Mouse (Mus musculus) heart, embryonic 10.5 days (tissue): ENCODE measurements around the gene 6330403K07Rik. TPM values are rescaled to one million over a fixed set of nuclear protein-coding genes. Genes with fewer than 3 reads are reported as not detected.

Source experiments
- DNase-seq: peaks from one replicate; pipeline ENCODE4 v3.0.0-alpha.2; 2017; ENCODE audit warnings: low spot score
- H3K27ac ChIP-seq: fragments of 300-500 bp; sonication (generic); 2 replicates; pipeline ENCODE4 v1.5.1; 2016; ENCODE audit warnings: mild to moderate bottlenecking
- H3K27me3 ChIP-seq: fragments of 300-500 bp; sonication (generic); 2 replicates; pipeline ENCODE4 v1.6.1; 2016; ENCODE audit warnings: mild to moderate bottlenecking; ENCODE audit not compliant: poor library complexity, insufficient read depth, severe bottlenecking
- H3K36me3 ChIP-seq: fragments of 300-500 bp; sonication (generic); 2 replicates; pipeline ENCODE4 v1.6.1; 2016; ENCODE audit warnings: mild to moderate bottlenecking, moderate library complexity
- H3K4me1 ChIP-seq: fragments of 300-500 bp; sonication (generic); 2 replicates; pipeline ENCODE4 v1.6.1; 2016; ENCODE audit warnings: mild to moderate bottlenecking
- H3K4me3 ChIP-seq: fragments of 300-500 bp; sonication (generic); 2 replicates; pipeline ENCODE4 v1.5.1; 2016; ENCODE audit warnings: mild to moderate bottlenecking, moderate library complexity
- H3K9me3 ChIP-seq: fragments of 300-500 bp; sonication (generic); 2 replicates; pipeline ENCODE4 v1.6.1; 2016; ENCODE audit warnings: mild to moderate bottlenecking, moderate library complexity
- WGBS: fragments of 180-500 bp; shearing (Covaris S2); methylation state at CpG from one replicate; pipeline ENCODE4 v1.1.7; 2016; 5-methylcytosine and 5-hydroxymethylcytosine counted together
- polyA plus RNA-seq: library from polyadenylated mRNA; unstranded; fragments of >200 nt; fragmentation: Nextera tagmentation; extraction: Ambion mirVana; gene quantifications from 2 replicates; pipeline ENCODE4 v1.2.1, GENCODE M21; 2016

Gene 6330403K07Rik
- polyA plus RNA-seq, 1 experiment from 2014 or later, result 73.4 TPM

DNA sequence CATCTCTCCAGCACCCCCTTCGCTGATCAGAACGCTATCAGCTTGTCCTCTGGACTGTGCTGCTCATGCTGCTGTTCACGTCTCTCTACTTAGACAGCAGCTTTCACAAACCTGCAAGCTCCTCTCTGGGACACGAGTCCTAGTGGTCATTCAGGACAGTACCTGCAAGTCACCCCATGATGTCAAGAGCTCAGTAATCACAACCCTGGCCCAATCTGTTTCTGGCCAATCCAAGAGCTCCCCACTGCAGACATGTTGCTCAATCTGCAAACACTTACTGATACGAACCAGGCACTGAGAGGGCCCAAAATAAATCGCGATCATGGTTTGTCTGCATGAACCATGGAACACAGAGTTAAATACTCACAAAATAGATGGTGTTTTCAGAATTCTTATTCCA, 20.6 kb downstream of the 6330403K07Rik start:
- H3K36me3 ChIP-seq, result peaks cover 55% of the 10 kb centered on the region
- no peak for DNase-seq
- H3K4me1 ChIP-seq, result peaks cover 5% of the 10 kb centered on the region
- no peaks in the 10 kb centered on the region for H3K9me3 ChIP-seq
- no peak overlapping the region for H3K4me3 ChIP-seq
- no peaks in the 10 kb centered on the region for H3K27me3 ChIP-seq
- WGBS, result 87% methylated on average over 7 of the region's 7 CpGs
- H3K27ac ChIP-seq, result no peak overlapping the region

DNA sequence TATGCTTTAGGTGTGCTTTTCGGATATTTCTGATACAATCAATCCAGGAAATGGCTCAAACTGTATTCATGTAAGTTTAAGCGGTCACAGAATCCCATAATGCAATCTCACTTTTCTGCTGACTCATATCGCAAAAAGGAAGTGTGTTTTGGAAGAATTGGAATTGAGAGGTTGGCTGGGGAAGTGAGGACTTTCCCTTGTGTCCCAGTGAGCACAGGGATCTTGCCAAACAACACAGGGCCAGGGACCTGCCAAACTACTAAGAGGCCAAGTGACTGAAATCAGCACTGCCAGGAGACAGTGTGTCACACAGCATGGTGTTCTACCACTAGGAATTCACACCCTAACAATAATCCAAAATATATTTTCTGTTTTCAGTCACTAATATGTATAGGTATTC, 25.0 kb downstream of the 6330403K07Rik start:
- no peaks in the 10 kb centered on the region for H3K27me3 ChIP-seq
- H3K4me1 ChIP-seq, result peaks cover 1% of the 10 kb centered on the region
- 84% methylated on average over 3 of the region's 3 CpGs for WGBS
- no peaks in the 10 kb centered on the region for H3K9me3 ChIP-seq
- no peak overlapping the region for H3K27ac ChIP-seq
- H3K36me3 ChIP-seq, result peaks cover 51% of the 10 kb centered on the region
- no peak overlapping the region for H3K4me3 ChIP-seq
- no peak for DNase-seq

DNA sequence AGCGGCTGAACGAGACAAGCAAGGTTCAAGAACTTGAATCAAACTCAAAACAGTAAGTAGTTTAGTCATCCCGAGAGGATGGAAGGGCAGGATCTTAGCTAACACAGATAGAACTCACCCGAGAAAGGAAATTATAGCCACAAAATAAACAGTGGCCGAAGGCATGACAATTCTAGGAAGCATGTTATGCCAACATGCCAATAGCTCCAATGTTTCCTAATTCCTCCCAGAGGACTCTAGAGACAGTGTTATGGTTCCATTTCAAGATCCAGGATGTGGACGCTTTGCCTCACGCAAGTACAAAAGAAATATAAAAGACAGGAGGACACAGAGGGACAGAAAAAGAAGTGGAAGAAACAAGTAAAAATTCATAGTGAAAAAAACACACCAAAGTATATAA, 25.5 kb downstream of the 6330403K07Rik start:
- no peak for DNase-seq
- H3K36me3 ChIP-seq, result peaks cover 50% of the 10 kb centered on the region
- H3K4me1 ChIP-seq, result peaks cover 6% of the 10 kb centered on the region
- WGBS, result 75% methylated on average over 7 of the region's 7 CpGs
- no peaks in the 10 kb centered on the region for H3K9me3 ChIP-seq
- H3K4me3 ChIP-seq, result no peak overlapping the region
- no peaks in the 10 kb centered on the region for H3K27me3 ChIP-seq
- no peak overlapping the region for H3K27ac ChIP-seq

DNA sequence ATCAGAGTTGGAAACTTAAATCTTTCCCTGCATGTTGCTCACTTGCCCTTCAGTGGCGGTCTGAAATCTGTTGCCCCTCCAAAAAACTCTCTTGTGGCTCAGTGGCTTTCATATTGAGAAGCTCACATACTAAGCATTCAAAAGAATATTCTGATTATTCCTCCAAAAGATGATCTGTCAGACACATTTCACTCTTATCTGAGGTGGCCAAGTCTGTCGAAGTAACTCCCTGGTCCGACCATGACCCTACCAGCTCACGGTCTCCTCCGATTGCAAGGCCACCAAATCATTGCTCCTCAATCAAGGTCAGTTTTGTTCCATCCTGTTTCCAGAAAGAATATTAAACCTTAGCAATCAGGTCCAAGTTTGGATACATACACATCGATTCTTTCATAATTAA, 26.3 kb downstream of the 6330403K07Rik start:
- H3K4me3 ChIP-seq, result no peak overlapping the region
- H3K36me3 ChIP-seq, result peaks cover 41% of the 10 kb centered on the region

DNA sequence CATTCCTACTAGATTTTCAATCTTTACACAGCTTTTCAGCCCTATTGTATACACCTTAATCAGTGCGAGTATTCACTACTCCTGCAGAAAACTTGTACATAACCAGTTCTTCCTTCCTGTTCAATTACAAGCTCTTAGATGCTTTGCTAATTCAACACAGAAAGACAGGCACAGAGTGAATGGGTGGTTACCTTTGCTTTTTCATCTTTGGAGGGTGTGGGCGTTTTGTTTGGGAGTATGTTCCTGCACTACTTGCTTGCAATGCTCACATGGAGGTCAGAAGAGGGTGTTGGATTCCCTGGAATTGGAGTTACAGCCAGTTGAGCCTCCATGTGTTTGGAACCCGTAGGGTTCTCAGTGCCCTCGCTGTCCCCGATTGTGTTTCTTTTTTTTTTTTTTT, 28.3 kb downstream of the 6330403K07Rik start:
- WGBS, result 53% methylated on average over 5 of the region's 5 CpGs
- Histone ChIP-seq H3K36me3 (peaks cover 32% of the 10 kb centered on the region), H3K4me3 (peak overlapping the region; percentile 86), H3K4me1 (peaks cover 15% of the 10 kb centered on the region), H3K9me3 (no peaks in the 10 kb centered on the region), H3K27me3 (no peaks in the 10 kb centered on the region), H3K27ac (peak overlapping the region; percentile 82)
- no peak for DNase-seq

More for the DNA sequence above, 26.3 kb downstream of the 6330403K07Rik start:
- DNase-seq, result no peak
- 90% methylated on average over 6 of the region's 6 CpGs for WGBS
- H3K4me1 ChIP-seq, result peaks cover 14% of the 10 kb centered on the region
- H3K27me3 ChIP-seq, result no peaks in the 10 kb centered on the region
- no peak overlapping the region for H3K27ac ChIP-seq
- no peaks in the 10 kb centered on the region for H3K9me3 ChIP-seq

DNA sequence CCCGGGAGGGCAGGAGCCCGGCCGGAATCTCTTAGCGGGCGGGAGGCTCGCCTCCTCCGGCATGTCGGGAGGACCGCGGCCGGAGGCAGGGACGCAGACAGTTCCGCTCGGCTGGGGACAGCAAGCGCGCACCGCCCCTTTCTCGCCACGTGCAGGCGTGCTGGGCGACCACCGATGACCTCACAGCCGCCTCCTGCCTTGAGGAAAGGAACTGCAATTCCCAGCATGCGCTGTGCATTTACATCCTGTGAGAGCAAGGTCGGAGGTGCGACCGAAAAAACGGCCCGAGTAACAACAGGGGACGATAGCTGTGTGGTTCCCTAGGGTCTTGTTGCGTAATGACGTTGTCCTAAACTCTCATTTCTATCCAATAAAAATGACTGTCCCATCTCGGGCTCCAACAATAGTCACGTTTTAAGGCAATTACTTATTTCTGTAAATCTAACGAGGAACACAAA, 29.0 kb downstream of the 6330403K07Rik start, which contains the start of gene Dhx33:
Gene Dhx33 (minus strand): TSS at position 122 of the 458 bp plus-strand sequence.
- Histone ChIP-seq H3K9me3 (no peaks in the 10 kb centered on the region), H3K36me3 (peaks cover 32% of the 10 kb centered on the region), H3K27me3 (no peaks in the 10 kb centered on the region), H3K27ac (peak within 1 kb of the TSS; percentile 82), H3K4me1 (peaks cover 15% of the 10 kb centered on the region), H3K4me3 (peak within 1 kb of the TSS; percentile 86)
- WGBS, result under 1% methylated on average over 35 of the region's 35 CpGs
- peak; percentile 99 for DNase-seq

DNA sequence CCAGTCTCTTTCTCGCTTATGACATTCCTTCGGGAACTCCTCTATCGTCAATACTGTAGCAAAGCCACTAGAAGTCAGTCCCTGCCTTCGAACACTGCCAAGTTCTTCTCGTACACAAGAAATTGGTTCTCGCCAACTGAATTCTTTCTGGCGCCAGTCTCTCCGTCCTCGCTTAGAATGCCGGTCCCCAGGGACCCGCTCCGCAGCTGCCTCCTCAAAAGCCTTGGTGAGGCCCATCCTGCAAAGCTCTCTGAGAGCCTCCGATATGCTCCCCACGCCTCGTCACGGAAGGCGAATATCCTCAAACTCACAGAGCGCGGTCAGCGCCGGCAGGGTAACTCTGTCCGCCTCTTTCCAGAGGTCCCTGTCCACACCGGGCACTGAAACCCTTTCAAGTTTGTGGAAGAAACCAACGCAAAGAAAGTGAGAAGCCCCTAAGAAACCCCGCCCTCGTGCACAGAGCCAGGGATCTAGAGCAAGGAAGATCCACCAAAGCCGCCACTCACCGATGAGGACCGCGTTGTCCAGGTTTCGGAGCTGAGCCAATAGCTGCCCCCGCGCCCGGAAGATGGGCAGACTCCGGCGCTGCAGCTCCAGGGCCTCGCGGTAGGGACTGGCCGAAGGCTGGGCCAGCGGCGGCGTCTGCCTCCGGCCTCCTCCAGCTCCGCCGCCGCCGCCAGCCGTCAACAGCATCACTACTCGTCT, 29.6 kb downstream of the 6330403K07Rik start:
- under 1% methylated on average over 49 of the region's 49 CpGs for WGBS

DNA sequence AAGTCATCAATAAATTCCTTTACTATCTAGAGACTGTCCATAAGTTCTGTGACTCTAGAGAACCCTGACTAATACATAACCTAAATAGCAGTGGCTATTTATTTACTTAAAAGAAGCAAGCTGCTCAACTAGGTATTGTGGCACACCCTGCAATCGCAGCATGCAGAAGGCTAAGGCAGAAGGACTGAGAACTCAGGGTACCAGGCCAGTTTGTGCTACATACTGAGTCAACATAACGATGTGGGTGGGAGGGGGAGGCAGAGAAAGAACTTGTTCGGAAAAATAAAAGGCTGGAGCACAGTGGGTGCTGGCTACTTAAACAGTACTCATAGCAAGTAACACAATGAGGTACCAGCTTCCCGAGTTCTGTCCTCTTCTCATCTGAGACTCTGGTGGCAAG, 32.1 kb downstream of the 6330403K07Rik start:
- 85% methylated on average over 4 of the region's 4 CpGs for WGBS
- no peaks in the 10 kb centered on the region for H3K9me3 ChIP-seq
- peaks cover 45% of the 10 kb centered on the region for H3K36me3 ChIP-seq
- no peak overlapping the region for H3K27ac ChIP-seq
- no peak for DNase-seq
- peaks cover 15% of the 10 kb centered on the region for H3K4me1 ChIP-seq
- no peak overlapping the region for H3K4me3 ChIP-seq
- H3K27me3 ChIP-seq, result no peaks in the 10 kb centered on the region

More for the DNA sequence above, 29.6 kb downstream of the 6330403K07Rik start:
- H3K36me3 ChIP-seq, result peaks cover 32% of the 10 kb centered on the region
- peak overlapping the region; percentile 82 for H3K27ac ChIP-seq
- no peaks in the 10 kb centered on the region for H3K27me3 ChIP-seq
- peak overlapping the region; percentile 86 for H3K4me3 ChIP-seq
- no peak for DNase-seq
- peaks cover 15% of the 10 kb centered on the region for H3K4me1 ChIP-seq
- no peaks in the 10 kb centered on the region for H3K9me3 ChIP-seq

DNA sequence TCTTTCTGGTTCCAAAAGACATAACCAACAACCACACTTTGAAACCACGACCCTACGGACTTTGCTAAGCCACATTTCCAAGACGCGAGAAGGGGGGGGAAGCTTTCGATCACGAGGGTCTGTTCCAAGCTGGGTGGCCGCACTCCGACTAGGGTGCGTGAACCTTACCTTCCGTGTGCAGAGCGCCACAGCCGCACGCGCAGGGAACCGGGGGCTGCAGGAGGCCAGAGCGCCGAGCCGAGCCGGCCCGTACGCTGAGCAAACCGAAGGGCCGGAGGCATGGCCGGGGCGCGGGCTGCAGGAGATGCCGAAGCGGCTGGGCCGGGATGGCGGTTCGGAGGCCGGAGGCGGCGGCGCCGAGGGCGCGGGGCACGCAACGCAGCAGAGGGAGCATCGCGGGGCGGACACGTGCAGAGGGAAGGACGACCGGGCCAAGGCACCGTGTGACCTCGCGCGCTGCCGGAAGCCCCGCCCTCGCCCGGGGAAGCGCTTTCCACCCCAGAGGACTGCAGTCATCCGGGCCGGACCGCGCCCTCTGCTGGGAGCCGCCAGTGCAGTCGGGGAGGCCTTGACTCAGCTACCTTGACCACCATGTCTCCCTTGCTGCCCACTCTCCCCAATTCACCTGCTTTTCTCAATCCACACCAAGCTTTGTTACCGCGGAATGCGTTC, 50.6 kb downstream of the 6330403K07Rik start, which contains the start of gene C1qbp:
Gene C1qbp (minus strand): TSS at position 470 of the 672 bp plus-strand sequence.
- peaks cover 72% of the 10 kb centered on the region for H3K36me3 ChIP-seq
- peaks cover 12% of the 10 kb centered on the region; the same call in 1 of the 2 replicates for H3K4me1 ChIP-seq
- WGBS, result under 1% methylated on average over 64 of the region's 64 CpGs
- H3K27me3 ChIP-seq, result no peaks in the 10 kb centered on the region
- no peaks in the 10 kb centered on the region for H3K9me3 ChIP-seq
- H3K27ac ChIP-seq, result peak within 1 kb of the TSS; percentile 96
- H3K4me3 ChIP-seq, result peak within 1 kb of the TSS; percentile 98
- peak; percentile 95 for DNase-seq

DNA sequence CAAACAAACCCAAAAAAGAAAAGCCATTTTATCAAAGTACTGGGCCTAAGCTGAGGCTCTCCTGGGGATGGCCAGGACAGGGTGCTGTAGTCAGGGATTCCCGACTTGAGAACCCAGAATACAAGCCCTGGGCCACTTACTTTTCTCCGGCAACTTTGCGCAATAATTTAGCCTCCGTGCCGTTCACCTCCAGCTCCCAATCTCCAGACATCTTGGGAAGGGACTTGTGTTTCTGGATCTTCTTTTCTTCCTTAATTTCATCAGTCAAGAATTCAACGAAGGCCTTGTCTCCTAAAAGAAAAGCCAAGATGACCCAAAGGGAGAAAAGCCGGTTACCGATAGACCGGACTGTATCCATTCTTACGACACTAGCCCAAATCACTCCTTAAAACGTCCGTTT, 51.3 kb downstream of the 6330403K07Rik start:
- H3K27me3 ChIP-seq, result no peaks in the 10 kb centered on the region
- DNase-seq, result no peak
- no peaks in the 10 kb centered on the region for H3K9me3 ChIP-seq
- H3K36me3 ChIP-seq, result peaks cover 72% of the 10 kb centered on the region
- H3K27ac ChIP-seq, result peak overlapping the region; percentile 96
- 8% methylated on average over 12 of the region's 12 CpGs for WGBS
- peaks cover 12% of the 10 kb centered on the region; the same call in 1 of the 2 replicates for H3K4me1 ChIP-seq
- H3K4me3 ChIP-seq, result peak overlapping the region; percentile 98

Other genes starting within 250 kb of the 6330403K07Rik start
- not detected in 2 replicates for gene Scimp, start 220.9 kb downstream of the 6330403K07Rik start, polyA plus RNA-seq
- gene Rabep1, start 188.7 kb downstream of the 6330403K07Rik start, polyA plus RNA-seq, result 29.4 and 29.7 TPM in 2 replicates
- 129 and 139 TPM in 2 replicates for gene Nup88, start 63.5 kb downstream of the 6330403K07Rik start, polyA plus RNA-seq
- 61.4 and 63.6 TPM in 2 replicates for gene Rpain, start 63.3 kb downstream of the 6330403K07Rik start, polyA plus RNA-seq
- gene C1qbp, start 50.5 kb downstream of the 6330403K07Rik start, polyA plus RNA-seq, result 359 and 388 TPM in 2 replicates
- gene Dhx33, start 29.1 kb downstream of the 6330403K07Rik start, polyA plus RNA-seq, result 21.0 and 23.3 TPM in 2 replicates
- 32.9 and 45.5 TPM in 2 replicates for gene Mis12, start 13.9 kb downstream of the 6330403K07Rik start, polyA plus RNA-seq
- gene Derl2, start 13.7 kb downstream of the 6330403K07Rik start, polyA plus RNA-seq, result 35.1 and 41.1 TPM in 2 replicates
- gene Nlrp1a, start 111.2 kb upstream of the 6330403K07Rik start, polyA plus RNA-seq, result 0.05 TPM in 1 of 2 replicates, not detected in the other
- not detected in 2 replicates for gene Nlrp1b, start 197.2 kb upstream of the 6330403K07Rik start, polyA plus RNA-seq